Mouse (Mus musculus): ENCODE data around the gene Golga3.

DNA sequence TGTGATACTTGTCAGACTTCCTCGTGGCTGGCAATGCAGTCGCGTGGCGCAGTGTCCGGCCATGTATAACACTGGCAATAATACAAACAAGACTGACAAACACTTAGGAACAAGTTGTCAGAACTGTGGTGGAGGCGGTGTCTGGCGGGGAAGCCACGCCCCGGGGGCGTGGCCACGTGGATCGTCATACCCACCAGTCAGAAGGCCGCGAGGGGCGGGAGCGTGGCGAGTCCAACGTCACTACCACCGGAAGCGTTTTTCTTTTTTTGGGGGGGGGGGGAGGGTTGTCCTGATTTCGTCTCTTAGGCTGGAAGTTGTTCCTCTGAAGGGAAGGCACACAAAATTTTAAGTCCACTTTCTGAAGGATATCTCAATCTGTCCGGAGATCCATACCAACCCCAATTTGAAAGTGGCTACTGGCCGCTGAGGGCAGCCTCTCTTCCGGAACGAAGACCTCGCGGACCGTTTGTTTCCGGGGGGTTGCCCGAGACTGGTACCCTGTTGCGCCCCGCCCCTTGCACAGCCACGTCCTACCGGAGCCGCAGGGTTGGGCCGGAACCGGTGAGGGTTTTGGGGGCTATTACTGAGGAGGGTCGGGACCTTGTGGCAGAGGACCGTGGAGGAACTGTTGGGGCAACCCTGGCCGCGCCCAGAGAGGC, at the start of gene Golga3:
- TF ChIP-seq CTCF (IDR thresholded peaks at IDR 0.05; ENCODE audit: borderline replicate concordance, extremely low read depth, insufficient read depth, insufficient read length) (no peak), POLR2A (IDR thresholded peaks at IDR 0.05; ENCODE audit: borderline replicate concordance, extremely low read depth, insufficient read depth, insufficient read length, poor library complexity, severe bottlenecking) (no peak)

All from brain, embryonic 14.5 days (tissue).